Mouse (Mus musculus) ES-CJ7 (cell line): ENCODE measurements at regions not wholly inside any gene's neighbourhood (a gene's known extent, or its start where the extent isn't known, plus 50 kb on each side); places are given as distances from the start of the nearest gene placed in this dataset.

Source experiments
- DNase-seq: peaks from one replicate; pipeline ENCODE4 v3.0.0; 2011; ENCODE audit warnings: low read depth, low spot score

- DNase-seq, result no peak
These were observed 135.8 kb upstream of the Grik3 start for GRCm38 (mm10) chr4:125354742-125355141.

- DNase-seq, result no peak
These were observed 140.4 kb upstream of the Grik3 start for GRCm38 (mm10) chr4:125350056-125350455.

- peak; percentile 89 for DNase-seq
These were observed 151.4 kb upstream of the Grik3 start for GRCm38 (mm10) chr4:125339056-125339455.

DNA sequence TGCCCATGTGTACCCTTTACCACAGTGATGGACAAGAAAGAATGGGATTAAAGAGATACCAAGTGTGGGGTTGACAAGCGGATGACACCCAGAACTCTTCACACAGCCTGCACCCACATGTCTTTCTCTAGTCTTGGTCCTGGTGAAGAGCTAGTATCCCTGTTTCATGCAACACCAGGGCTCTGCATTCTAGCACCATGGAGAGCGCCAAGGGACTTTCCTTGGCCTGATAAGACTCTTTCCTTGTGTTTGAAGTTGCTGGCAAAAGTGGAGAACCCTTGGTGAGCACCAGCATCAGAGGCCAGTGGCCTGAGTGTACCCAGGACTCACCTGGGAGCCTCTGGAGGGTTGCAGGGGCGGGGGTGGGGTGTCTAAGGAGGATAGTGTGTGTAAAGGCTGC, 161.7 kb upstream of the Grik3 start:
- peak; percentile 60 for DNase-seq

GRCm38 (mm10) chr4:125324495-125324894, 166.0 kb upstream of the Grik3 start:
- DNase-seq, result no peak

DNA sequence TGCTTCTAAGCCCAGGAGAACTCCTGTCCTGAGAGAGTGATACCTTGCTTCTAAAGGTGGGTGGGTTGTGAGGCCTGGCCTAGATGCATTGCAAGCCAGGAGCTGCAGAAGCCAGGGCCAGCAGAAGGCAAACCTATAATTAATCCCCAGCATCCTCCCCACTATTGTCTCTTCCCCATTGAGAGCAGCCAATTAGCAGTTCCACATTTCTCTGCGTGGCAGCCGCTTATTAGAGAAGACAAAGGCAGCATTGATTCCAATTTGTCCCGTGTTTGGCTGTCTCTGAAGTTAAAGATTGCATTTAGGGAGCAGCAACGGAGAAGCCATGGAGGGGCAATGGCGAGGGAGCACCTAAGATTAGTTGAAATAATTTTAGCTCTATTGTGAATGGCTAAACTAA, 171.2 kb upstream of the Grik3 start:
- no peak for DNase-seq

DNA sequence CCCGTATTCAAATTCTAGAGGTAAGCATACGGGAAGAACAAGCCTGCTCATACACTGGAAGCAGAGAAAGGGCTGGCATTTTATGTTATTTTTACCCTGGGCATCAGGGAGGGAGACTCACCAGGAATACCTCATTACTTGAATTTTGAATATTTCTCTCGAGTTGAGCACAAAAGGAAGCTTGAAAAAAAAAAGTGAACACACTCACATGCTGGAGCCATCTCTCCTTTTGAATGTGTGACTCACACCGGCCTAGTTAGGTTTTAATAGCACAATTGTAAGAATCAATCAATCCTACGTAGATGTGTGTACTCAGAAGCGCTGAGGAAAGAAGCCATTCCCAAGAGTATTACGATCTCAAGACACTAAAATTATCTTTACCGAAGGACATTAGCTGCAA, 172.2 kb upstream of the Grik3 start:
- no peak for DNase-seq

GRCm38 (mm10) chr4:125316876-125317275, 173.6 kb upstream of the Grik3 start:
- no peak for DNase-seq

DNA sequence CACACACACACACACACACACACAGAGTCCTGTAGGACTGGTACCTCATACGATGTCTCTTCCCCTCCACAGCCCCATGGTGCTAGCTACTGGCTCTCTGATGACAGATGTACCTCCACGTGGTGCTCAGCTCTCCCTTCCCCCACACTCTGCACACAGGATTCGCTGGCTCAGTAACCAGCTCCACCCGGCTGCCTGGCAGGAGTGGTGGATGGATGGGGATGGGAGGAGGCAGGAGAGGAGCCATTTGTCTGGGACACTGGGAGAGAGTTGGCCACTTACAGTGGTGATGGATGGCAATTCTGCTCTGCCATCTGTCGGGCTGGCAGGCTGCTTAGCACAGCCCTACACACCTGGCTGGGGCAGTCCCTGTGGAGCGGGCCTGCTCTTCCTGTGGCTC, 174.7 kb upstream of the Grik3 start:
- DNase-seq, result peak; percentile 74

- no peak for DNase-seq
These were observed 176.6 kb upstream of the Grik3 start for GRCm38 (mm10) chr4:125313892-125314291.

- DNase-seq, result peak; percentile 96
These were observed 177.2 kb upstream of the Grik3 start for GRCm38 (mm10) chr4:125313252-125313651.

- DNase-seq, result no peak
These were observed 180.5 kb upstream of the Zc3h12a start for GRCm38 (mm10) chr4:125308171-125308570.

- DNase-seq, result no peak
These were observed 178.1 kb upstream of the Zc3h12a start for GRCm38 (mm10) chr4:125305766-125306165.

- no peak for DNase-seq
These were observed 175.0 kb upstream of the Zc3h12a start for GRCm38 (mm10) chr4:125302660-125303059.

DNA sequence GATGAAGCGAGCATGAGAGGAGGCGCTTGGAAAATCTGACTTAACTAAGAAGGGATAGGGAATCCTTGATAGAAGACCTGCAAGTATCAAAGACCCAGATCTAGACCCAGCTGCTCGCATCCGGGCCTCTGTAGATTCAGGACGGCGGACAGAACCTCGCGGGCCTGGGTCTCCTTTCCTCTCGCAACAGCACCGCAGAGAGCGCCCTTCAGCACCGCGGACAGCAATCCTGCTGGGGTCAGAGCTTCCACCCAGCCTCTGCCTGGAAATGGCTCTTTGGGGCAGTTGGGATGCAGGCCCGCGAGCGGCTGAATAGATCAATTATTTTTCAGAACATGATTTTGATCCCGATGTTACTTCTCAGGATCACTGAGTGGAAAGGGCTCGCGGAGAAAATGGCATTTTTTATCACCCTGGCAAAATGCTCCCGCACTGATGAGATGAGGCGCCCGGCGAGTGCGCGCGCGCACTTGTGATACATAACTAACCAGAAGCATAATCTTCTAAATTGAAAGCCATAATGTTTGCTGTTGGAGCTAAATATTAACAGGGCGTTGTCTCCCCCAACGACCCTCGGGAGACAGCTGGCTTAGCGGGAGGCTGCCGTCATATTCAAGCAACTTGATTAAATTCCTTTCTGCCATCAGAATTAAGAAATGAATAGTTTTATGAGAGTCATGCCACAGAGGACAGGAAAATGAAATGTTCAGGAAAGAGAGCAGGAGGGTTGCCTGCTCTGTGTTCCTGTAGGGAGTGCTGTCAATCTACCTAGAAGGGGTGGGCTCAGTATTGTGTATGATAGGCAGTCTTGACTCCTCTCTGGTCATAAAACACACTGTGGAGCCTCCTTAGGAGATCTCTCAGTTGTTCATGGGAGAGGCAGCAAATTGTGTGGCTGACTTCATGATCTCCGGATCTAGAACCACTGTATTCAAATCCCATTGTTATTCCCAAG, 173.1 kb upstream of the Zc3h12a start:
- peak; percentile 87 for DNase-seq

- no peak for DNase-seq
These were observed 163.1 kb upstream of the Zc3h12a start for GRCm38 (mm10) chr4:125290761-125291160.

DNA sequence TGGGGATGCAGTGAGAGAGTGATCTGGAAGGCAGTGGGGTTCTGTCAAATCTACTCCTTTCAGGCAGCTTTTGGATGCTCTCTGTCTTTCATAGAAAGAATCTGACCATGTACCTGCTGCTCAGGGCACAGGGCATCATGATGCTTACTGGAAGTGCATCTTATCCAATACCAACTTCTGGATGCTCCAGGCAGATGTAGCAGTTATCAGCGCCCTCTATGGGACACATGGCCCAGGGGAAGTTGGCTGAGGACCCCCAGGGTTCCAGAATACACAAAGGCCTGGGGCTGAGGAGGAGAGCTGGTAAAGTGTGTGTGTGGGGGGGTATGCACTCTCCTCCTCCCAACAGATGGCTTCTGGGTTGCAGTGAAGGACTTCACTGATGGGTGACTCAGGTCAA, 162.1 kb upstream of the Zc3h12a start:
- DNase-seq, result peak; percentile 27

DNA sequence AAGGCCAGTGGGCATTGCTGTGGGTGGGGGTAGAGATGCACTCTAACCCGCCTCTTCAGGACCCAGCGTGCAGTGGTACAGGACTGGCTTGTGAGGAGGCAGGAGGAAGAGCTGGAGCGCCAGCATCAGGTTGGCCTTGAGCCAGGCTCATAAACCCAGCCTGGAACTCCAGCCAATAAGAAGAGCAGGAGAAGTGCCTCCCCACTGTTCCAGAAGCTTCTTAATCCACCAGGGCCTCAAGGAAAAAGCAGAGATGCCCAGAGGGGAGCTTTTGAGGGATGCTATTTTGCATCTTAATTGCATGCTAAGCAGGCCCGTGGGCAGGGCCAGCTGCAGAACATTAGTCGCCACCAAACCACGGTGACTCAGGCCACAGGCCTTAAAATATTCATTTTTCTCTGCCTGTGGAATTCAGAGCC, 161.4 kb upstream of the Zc3h12a start:
- DNase-seq, result no peak

GRCm38 (mm10) chr4:125282974-125283319, 155.3 kb upstream of the Zc3h12a start:
- no peak for DNase-seq

DNA sequence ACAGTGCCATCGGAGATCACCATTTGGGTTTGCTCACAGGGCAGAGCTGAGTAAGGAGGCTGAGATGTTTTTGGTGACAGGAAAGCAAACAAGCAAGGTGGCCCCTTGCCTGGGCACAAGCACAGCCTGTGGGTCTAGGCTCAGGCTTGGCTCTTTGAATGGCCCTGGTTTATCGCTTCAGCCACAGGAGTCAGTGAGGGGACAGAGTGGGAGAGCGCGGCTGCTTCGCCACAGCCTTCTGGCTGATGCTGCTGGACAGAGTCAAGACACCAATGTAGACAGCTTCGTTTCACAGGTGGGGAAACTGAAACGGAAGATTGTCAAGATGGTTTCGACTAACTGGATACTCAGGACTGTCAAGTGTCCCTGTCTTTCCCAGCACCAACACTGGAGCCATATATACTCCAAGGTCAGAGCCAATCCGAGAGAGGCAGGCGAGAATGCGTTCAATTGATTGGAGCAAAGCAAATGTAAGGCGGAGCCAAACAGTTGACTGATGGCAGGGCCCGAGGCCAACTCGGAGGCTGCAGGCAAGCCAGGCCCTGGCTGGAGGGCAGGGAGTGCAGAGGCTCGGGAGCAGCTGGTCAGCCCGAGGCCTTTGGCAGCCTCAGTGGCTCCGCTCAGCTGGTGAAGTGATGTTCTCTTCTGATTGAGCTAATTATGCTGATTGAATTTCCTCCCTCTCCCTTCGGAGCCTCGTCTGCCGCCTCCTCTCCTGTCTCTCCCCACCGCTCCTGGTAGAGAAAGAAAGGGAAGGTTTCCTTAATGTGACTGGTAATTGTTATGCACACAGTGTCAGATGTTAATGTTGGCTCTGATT, 154.7 kb upstream of the Zc3h12a start:
- peak; percentile 82 for DNase-seq

DNA sequence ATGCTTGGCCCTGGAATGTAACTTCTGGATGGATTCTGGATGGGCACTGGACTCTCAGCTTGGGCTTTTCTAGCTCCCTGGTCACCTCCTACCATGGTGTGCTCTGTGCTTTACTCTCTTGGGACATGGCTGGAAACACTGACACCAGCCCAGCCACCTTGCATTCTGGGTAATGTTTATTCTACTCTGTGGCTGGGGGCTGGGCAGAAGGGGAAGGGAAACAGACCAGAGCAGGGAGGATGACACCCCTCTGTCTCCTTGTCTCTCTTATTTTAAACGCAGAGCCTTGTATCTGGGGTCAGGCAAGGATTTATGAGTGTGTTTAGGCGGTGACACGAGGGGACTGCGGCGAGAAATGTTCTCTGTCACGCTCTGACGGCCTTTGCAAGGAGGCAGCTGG, 151.5 kb upstream of the Zc3h12a start:
- DNase-seq, result no peak

DNA sequence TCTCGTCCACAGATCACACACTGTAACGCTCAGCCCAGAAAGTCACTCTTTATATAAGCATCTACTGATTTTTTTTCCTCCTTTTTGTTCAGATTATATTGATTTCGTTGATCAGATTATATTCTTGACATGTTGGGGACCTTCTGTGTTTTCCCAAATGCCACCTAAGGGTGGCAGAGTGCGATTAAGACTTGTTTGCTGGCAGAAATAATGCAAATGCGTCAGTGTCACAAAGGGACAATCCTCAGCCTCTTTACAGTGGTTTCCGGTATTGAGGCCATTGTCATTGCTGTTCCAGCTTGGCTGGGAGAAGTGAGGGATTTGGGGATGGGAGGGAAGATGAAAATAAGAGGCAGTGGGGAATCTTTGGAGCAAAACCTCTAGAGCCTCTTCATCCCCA, 149.2 kb upstream of the Zc3h12a start:
- DNase-seq, result no peak

GRCm38 (mm10) chr4:125275259-125275658, 147.6 kb upstream of the Zc3h12a start:
- peak; percentile 64 for DNase-seq
